Mouse (Mus musculus): ENCODE measurements around the gene Clca4a. TPM values are rescaled to one million over a fixed set of nuclear protein-coding genes. Genes with fewer than 3 reads are reported as not detected.

Gene Clca4a
- not detected in 2 replicates for polyA plus RNA-seq (2015; fragmentation: Nextera tagmentation; extraction: Ambion mirVana)

- Histone ChIP-seq H3K4me2 (no peak within 1 kb of the TSS), H3K9ac (no peak within 1 kb of the TSS), H3K4me3 (no peak within 1 kb of the TSS), H3K9me3 (no peaks in the 10 kb centered on the region), H3K27ac (no peak within 1 kb of the TSS), H3K27me3 (peaks cover 13% of the 10 kb centered on the region), H3K4me1 (no peaks in the 10 kb centered on the region), H3K36me3 (no peaks in the 10 kb centered on the region)
- ATAC-seq (ENCODE audit: borderline replicate concordance, extremely low read depth, low FRiP score, low TSS enrichment): no peak
Observed at GRCm38 (mm10) chr3:144974945-144975344, at the start of gene Clca4a. Gene Clca4a, minus strand, starts transcription at chr3:144975045.

GRCm38 (mm10) chr3:145017807-145018206, 43.0 kb upstream of the Clca4a start:
- H3K4me1 ChIP-seq: no peaks in the 10 kb centered on the region
- no peak overlapping the region for H3K27ac ChIP-seq
- no peaks in the 10 kb centered on the region for H3K27me3 ChIP-seq
- H3K4me3 ChIP-seq: no peak overlapping the region
- ATAC-seq (ENCODE audit: borderline replicate concordance, extremely low read depth, low FRiP score, low TSS enrichment): no peak
- WGBS: 75% methylated on average over 3 of the region's 3 CpGs
- H3K4me2 ChIP-seq: no peak overlapping the region
- H3K9ac ChIP-seq: no peak overlapping the region
- no peaks in the 10 kb centered on the region for H3K9me3 ChIP-seq
- no peaks in the 10 kb centered on the region for H3K36me3 ChIP-seq

GRCm38 (mm10) chr3:145004422-145004821, 29.6 kb upstream of the Clca4a start:
- no peak for ATAC-seq (ENCODE audit: borderline replicate concordance, extremely low read depth, low FRiP score, low TSS enrichment)
- Histone ChIP-seq H3K9ac (no peak overlapping the region), H3K4me2 (no peak overlapping the region), H3K36me3 (no peaks in the 10 kb centered on the region), H3K4me3 (no peak overlapping the region), H3K9me3 (no peaks in the 10 kb centered on the region), H3K27ac (no peak overlapping the region), H3K4me1 (no peaks in the 10 kb centered on the region), H3K27me3 (no peaks in the 10 kb centered on the region)
- WGBS: 31% methylated on average over 5 of the region's 5 CpGs

GRCm38 (mm10) chr3:145000912-145001311, 26.1 kb upstream of the Clca4a start:
- no peaks in the 10 kb centered on the region for H3K36me3 ChIP-seq
- ATAC-seq (ENCODE audit: borderline replicate concordance, extremely low read depth, low FRiP score, low TSS enrichment): no peak
- no peaks in the 10 kb centered on the region for H3K4me1 ChIP-seq
- H3K9ac ChIP-seq: no peak overlapping the region
- no peaks in the 10 kb centered on the region for H3K9me3 ChIP-seq
- no peak overlapping the region for H3K4me2 ChIP-seq
- H3K4me3 ChIP-seq: no peak overlapping the region
- no peaks in the 10 kb centered on the region for H3K27me3 ChIP-seq
- 36% methylated on average over 1 of the region's 1 CpGs for WGBS
- H3K27ac ChIP-seq: no peak overlapping the region

- Histone ChIP-seq H3K27me3 (no peaks in the 10 kb centered on the region), H3K4me2 (no peak overlapping the region), H3K27ac (no peak overlapping the region), H3K4me1 (no peaks in the 10 kb centered on the region), H3K36me3 (no peaks in the 10 kb centered on the region), H3K9ac (no peak overlapping the region), H3K4me3 (no peak overlapping the region), H3K9me3 (no peaks in the 10 kb centered on the region)
- WGBS: 87% methylated on average over 5 of the region's 5 CpGs
- no peak for ATAC-seq (ENCODE audit: borderline replicate concordance, extremely low read depth, low FRiP score, low TSS enrichment)
Observed at GRCm38 (mm10) chr3:144993055-144993454, 18.2 kb upstream of the Clca4a start.

GRCm38 (mm10) chr3:144992618-144993017, 17.8 kb upstream of the Clca4a start:
- Histone ChIP-seq H3K9me3 (no peaks in the 10 kb centered on the region), H3K27me3 (no peaks in the 10 kb centered on the region), H3K4me3 (no peak overlapping the region), H3K27ac (no peak overlapping the region), H3K9ac (no peak overlapping the region), H3K4me1 (no peaks in the 10 kb centered on the region), H3K4me2 (no peak overlapping the region), H3K36me3 (no peaks in the 10 kb centered on the region)
- no peak for ATAC-seq (ENCODE audit: borderline replicate concordance, extremely low read depth, low FRiP score, low TSS enrichment)

GRCm38 (mm10) chr3:144985890-144986289, 11.0 kb upstream of the Clca4a start:
- H3K4me3 ChIP-seq: no peak overlapping the region
- 64% methylated on average over 5 of the region's 5 CpGs for WGBS
- H3K9ac ChIP-seq: no peak overlapping the region
- ATAC-seq (ENCODE audit: borderline replicate concordance, extremely low read depth, low FRiP score, low TSS enrichment): no peak
- H3K36me3 ChIP-seq: no peaks in the 10 kb centered on the region
- H3K27ac ChIP-seq: no peak overlapping the region
- H3K9me3 ChIP-seq: no peaks in the 10 kb centered on the region
- H3K27me3 ChIP-seq: peaks cover 8% of the 10 kb centered on the region; the same call in 1 of the 2 replicates
- no peaks in the 10 kb centered on the region for H3K4me1 ChIP-seq
- no peak overlapping the region for H3K4me2 ChIP-seq

- no peak overlapping the region for H3K27ac ChIP-seq
- H3K27me3 ChIP-seq: peaks cover 16% of the 10 kb centered on the region
- ATAC-seq (ENCODE audit: borderline replicate concordance, extremely low read depth, low FRiP score, low TSS enrichment): no peak
- 83% methylated on average over 6 of the region's 6 CpGs for WGBS
- H3K4me1 ChIP-seq: no peaks in the 10 kb centered on the region
- no peak overlapping the region for H3K9ac ChIP-seq
- H3K9me3 ChIP-seq: no peaks in the 10 kb centered on the region
- H3K4me3 ChIP-seq: no peak overlapping the region
- no peaks in the 10 kb centered on the region for H3K36me3 ChIP-seq
- H3K4me2 ChIP-seq: no peak overlapping the region
Observed at GRCm38 (mm10) chr3:144980551-144980950, 5.7 kb upstream of the Clca4a start.

- H3K9ac ChIP-seq: no peak overlapping the region
- no peak for ATAC-seq (ENCODE audit: borderline replicate concordance, extremely low read depth, low FRiP score, low TSS enrichment)
- no peaks in the 10 kb centered on the region for H3K9me3 ChIP-seq
- WGBS: 52% methylated on average over 4 of the region's 4 CpGs
- peaks cover 13% of the 10 kb centered on the region for H3K27me3 ChIP-seq
- no peak overlapping the region for H3K4me2 ChIP-seq
- H3K4me3 ChIP-seq: no peak overlapping the region
- H3K27ac ChIP-seq: no peak overlapping the region
- no peaks in the 10 kb centered on the region for H3K4me1 ChIP-seq
- no peaks in the 10 kb centered on the region for H3K36me3 ChIP-seq
Observed at GRCm38 (mm10) chr3:144977631-144978030, 2.8 kb upstream of the Clca4a start.

GRCm38 (mm10) chr3:144976091-144976490, 1.2 kb upstream of the Clca4a start:
- ATAC-seq (ENCODE audit: borderline replicate concordance, extremely low read depth, low FRiP score, low TSS enrichment): no peak
- Histone ChIP-seq H3K9me3 (no peaks in the 10 kb centered on the region), H3K27me3 (peaks cover 10% of the 10 kb centered on the region), H3K9ac (no peak overlapping the region), H3K4me2 (no peak overlapping the region), H3K36me3 (no peaks in the 10 kb centered on the region), H3K4me1 (no peaks in the 10 kb centered on the region), H3K27ac (no peak overlapping the region), H3K4me3 (no peak overlapping the region)
- 60% methylated on average over 1 of the region's 1 CpGs for WGBS

GRCm38 (mm10) chr3:144971553-144972270, 3.1 kb downstream of the Clca4a start:
- Histone ChIP-seq H3K4me2 (no peak overlapping the region), H3K9ac (no peak overlapping the region), H3K4me1 (no peaks in the 10 kb centered on the region), H3K27me3 (peaks cover 13% of the 10 kb centered on the region; the same call in 1 of the 2 replicates), H3K4me3 (no peak overlapping the region), H3K9me3 (no peaks in the 10 kb centered on the region), H3K27ac (no peak overlapping the region), H3K36me3 (no peaks in the 10 kb centered on the region)
- WGBS: 76% methylated on average over 9 of the region's 9 CpGs
- no peak for ATAC-seq (ENCODE audit: borderline replicate concordance, extremely low read depth, low FRiP score, low TSS enrichment)

- WGBS: 74% methylated on average over 1 of the region's 1 CpGs
Observed at GRCm38 (mm10) chr3:144969755-144970154, 5.1 kb downstream of the Clca4a start.

More at GRCm38 (mm10) chr3:144969755-144970154, 5.1 kb downstream of the Clca4a start:
- Histone ChIP-seq H3K9me3 (no peaks in the 10 kb centered on the region), H3K27ac (no peak overlapping the region), H3K4me1 (no peaks in the 10 kb centered on the region), H3K9ac (no peak overlapping the region), H3K27me3 (peaks cover 3% of the 10 kb centered on the region; the same call in 1 of the 2 replicates), H3K36me3 (no peaks in the 10 kb centered on the region), H3K4me3 (no peak overlapping the region), H3K4me2 (no peak overlapping the region)
- ATAC-seq (ENCODE audit: borderline replicate concordance, extremely low read depth, low FRiP score, low TSS enrichment): no peak
